ENCODE assay signal across 8 mouse cellular contexts in the genomic region with DNA sequence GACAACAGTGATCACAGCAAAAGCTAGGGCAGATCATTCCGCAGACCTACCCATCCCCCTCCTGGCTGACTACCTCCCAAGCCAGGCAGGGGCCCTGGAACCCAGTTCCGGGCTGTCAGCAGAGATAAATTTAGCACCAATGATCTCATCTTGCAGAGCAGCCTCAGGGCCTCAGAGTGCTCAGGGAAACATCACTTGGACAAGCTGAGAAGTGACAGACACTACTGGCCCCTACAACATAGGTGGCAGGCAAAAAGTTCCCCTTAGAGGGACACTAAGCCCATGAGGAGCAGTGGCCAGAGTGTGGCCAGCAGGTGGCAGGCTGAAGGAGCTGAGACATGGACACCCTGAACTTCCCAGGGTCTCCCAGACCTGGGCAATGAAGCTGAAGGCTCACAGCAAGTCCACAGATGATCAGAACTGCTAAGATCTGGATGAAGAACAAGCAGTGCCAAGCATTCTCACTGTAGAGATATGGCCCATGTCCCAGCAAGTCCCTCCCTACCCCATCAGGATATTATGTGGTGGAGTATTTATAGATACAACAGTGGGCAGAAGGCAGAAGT.
A peak's percentile ranks its signal among the peaks of the same experiment; 100 is the strongest.
DNase-seq lines count a peak whose midpoint lies in the region; ATAC-seq lines count a peak whose summit lies in the region.

No protein-coding gene starts in this region.

- H3K9ac ChIP-seq in heart, embryonic 12.5 days: no peak overlapping the region

- no peaks in the 10 kb centered on the region for H3K9me3 ChIP-seq in heart, embryonic 12.5 days (replicated peaks)

- DNase-seq in urinary bladder, adult 18-20 months (ENCODE audit: low spot score in 2 of 2): peak; percentile 8 to 11
- DNase-seq in urinary bladder, adult 2 months (ENCODE audit: low spot score): no peak
- peak; percentile 81 for DNase-seq in embryo, embryonic 10 days (ENCODE audit: low spot score)
- peak; percentile 76 to 78 for DNase-seq in kidney, postnatal 4 days
- peak; percentile 61 to 77 for DNase-seq in lung, adult 18-20 months
- peak; percentile 8 for DNase-seq in ovary, postnatal 10 days (ENCODE audit: low spot score)
- DNase-seq in natural killer cell, adult 2 months (ENCODE audit: low spot score in 2 of 2): no peak

- H3K4me2 ChIP-seq in heart, embryonic 12.5 days: peak overlapping the region; percentile 35

- H3K4me1 ChIP-seq in heart, embryonic 12.5 days (replicated peaks): peaks cover 93% of the 10 kb centered on the region

- H3K4me3 ChIP-seq in heart, embryonic 12.5 days: no peak overlapping the region

- H3K27ac ChIP-seq in heart, embryonic 12.5 days (ENCODE audit: poor library complexity, severe bottlenecking): peak overlapping the region; percentile 91

- ATAC-seq in heart, embryonic 12.5 days (ENCODE audit: insufficient number of reproducible peaks, low FRiP score): peak; percentile 90

- H3K36me3 ChIP-seq in heart, embryonic 12.5 days: no peaks in the 10 kb centered on the region

- no peaks in the 10 kb centered on the region for H3K27me3 ChIP-seq in heart, embryonic 12.5 days (replicated peaks)

- 2% methylated on average over 2 of the region's 2 CpGs for WGBS in heart, embryonic 12.5 days

Comparison
In these comparisons a context has a peak if more than half of its experiments do, and no peak if none do; other contexts are left out.
1. DNase-seq: peak in urinary bladder, adult 18-20 months (2 of 2), embryo, embryonic 10 days (single experiment), kidney, postnatal 4 days (2 of 2), lung, adult 18-20 months (2 of 2) and ovary, postnatal 10 days (single experiment); none in urinary bladder, adult 2 months (single experiment) and natural killer cell, adult 2 months (0 of 2).